ENCODE assay signal across 1 mouse cellular context in the genomic region with DNA sequence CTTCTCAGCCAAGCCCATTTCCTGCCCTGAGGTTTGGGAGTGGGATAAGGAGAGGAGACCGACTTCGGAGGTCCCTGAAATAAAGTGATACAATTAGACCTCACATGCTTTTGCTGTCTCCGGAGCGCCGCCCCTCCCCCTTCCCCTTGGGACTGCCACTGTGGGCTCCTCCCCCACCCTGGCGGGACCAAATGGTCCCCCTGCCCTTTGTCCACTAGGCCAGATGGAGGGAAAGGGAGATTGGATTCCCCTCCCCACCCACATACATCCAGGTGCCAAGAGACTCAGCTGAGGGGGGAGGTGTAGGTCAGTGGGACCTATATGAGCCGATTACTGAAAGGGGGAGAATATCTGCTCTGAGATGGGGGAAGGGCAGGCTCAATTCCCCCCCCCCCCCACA.
TF ChIP-seq lines count a peak whose summit lies in the region.

No protein-coding gene starts in this region.

TF ChIP-seq in CH12.LX, 34 proteins besides CTCF, POLR2A, EP300 and RAD21:
- TF ChIP-seq MXI1 (IDR thresholded peaks at IDR 0.05; ENCODE audit: low read depth, low read length) (no peak), JUN (IDR thresholded peaks at IDR 0.05; ENCODE audit: insufficient read depth, low read depth, low read length) (no peak), PAX5 (IDR thresholded peaks at IDR 0.05; ENCODE audit: low read length) (no peak), ZC3H11A (IDR thresholded peaks at IDR 0.05; ENCODE audit: low read depth, low read length) (no peak), CHD2 (IDR thresholded peaks at IDR 0.05; ENCODE audit: low read length) (peak; percentile 95), MYC (IDR thresholded peaks at IDR 0.05; ENCODE audit: low read depth, low read length) (no peak), MEF2A (IDR thresholded peaks at IDR 0.05; ENCODE audit: borderline replicate concordance, low read depth, low read length) (no peak), USF1 (IDR thresholded peaks at IDR 0.05; ENCODE audit: low read depth, low read length) (no peak), KAT2A (IDR thresholded peaks at IDR 0.05; ENCODE audit: insufficient replicate concordance, low read length) (0 out of 2 replicates have a peak, but pooled peaks have one; percentile 35), NRF1 (IDR thresholded peaks at IDR 0.05; ENCODE audit: low read depth, low read length) (0 out of 2 replicates have a peak, but pooled peaks have one; percentile 1)
